Mouse (Mus musculus) bone marrow, adult 2 months (tissue): ENCODE results near the gene Snrpd3. TPM values are rescaled to one million over a fixed set of nuclear protein-coding genes. Genes with fewer than 3 reads are reported as not detected.

Source experiments
- H3K27ac ChIP-seq: fragments of 200-500 bp; 2 replicates; pipeline ENCODE4 v1.5.1; 2012; ENCODE audit warnings: low read depth, mild to moderate bottlenecking, control low read depth, inconsistent platforms, low read length; ENCODE audit not compliant: control insufficient read depth, poor library complexity, insufficient read depth
- H3K4me1 ChIP-seq: fragments of 200-500 bp; 2 replicates; pipeline ENCODE4 v1.6.1; 2011; ENCODE audit warnings: low read length; ENCODE audit not compliant: control insufficient read depth, insufficient read depth
- H3K4me3 ChIP-seq: fragments of 200-500 bp; replicated peaks from 2 replicates; pipeline ENCODE3; 2011; ENCODE audit warnings: mild to moderate bottlenecking, low read depth, low read length, control low read depth; ENCODE audit not compliant: control insufficient read depth
- CTCF ChIP-seq: fragments of 200-500 bp; IDR thresholded peaks from 2 replicates; pipeline ENCODE4 v1.5.1; 2011; ENCODE audit warnings: low read length, control low read depth; ENCODE audit not compliant: control insufficient read depth, insufficient read depth
- POLR2A ChIP-seq: fragments of 200-500 bp; IDR thresholded peaks from 2 replicates; pipeline ENCODE4 v1.6.1; 2011; ENCODE audit warnings: low read depth, mild to moderate bottlenecking, control low read depth, low read length, borderline replicate concordance; ENCODE audit not compliant: control insufficient read depth
- WGBS: fragments of 180-500 bp; shearing (Covaris S2); methylation state at CpG from one replicate; pipeline ENCODE4 v1.1.7; 2018; 5-methylcytosine and 5-hydroxymethylcytosine counted together
- polyA plus RNA-seq: library from polyadenylated mRNA; stranded (reverse); fragments of >200 nt; gene quantifications from 2 replicates; pipeline ENCODE4 v1.2.4, GENCODE M21; 2011; ENCODE audit warnings: low replicate concordance; ENCODE audit not compliant: missing spikeins, insufficient read depth, insufficient read length

Snrpd3 gene
- polyA plus RNA-seq, 1 experiment, result 156 TPM

DNA sequence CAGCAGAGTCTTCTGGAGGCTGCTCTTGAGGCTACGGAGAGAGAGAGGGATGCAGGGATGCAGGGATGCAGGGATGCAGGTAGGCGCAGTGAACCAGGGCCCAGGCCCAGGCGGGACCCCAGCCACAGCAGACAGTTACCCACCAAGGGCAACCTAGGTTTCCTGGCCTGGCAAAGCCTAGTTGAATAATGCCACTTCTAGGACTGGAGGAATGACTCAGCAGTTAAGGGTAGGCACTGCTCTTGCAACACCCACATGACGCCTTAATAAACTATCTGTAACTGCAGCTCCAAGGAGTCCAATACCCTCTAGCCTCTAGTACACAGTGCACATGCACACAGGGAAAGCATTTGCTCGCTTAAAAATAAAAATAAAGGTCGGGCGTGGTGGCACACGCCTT, 36.7 kb downstream of the Snrpd3 start:
- TF ChIP-seq POLR2A (no peak), CTCF (no peak)
- 51% methylated on average over 8 of the region's 8 CpGs for WGBS

DNA sequence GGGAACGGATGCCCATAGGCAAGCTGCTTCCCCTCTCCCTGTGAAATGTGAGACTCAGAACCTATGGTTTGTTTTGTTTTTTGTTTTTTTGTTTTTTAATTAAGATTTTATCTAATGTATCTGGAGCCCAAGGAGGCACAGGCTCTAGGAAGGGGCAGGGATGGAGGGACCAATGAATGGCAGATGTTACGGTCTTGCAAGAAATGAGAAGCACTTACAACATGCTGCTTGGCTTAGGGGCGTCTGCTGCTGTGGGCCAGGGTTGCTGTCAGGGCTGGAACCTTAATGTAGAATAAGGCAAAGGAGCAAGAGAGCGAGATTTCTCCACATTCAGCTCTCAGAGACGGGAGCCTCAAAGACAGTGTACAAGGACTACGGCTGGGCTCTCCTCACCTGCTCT, 38.2 kb downstream of the Snrpd3 start:
- H3K4me1 ChIP-seq, result no peaks in the 10 kb centered on the region; the same call in 1 of the 2 replicates
- 87% methylated on average over 6 of the region's 6 CpGs for WGBS
- H3K4me3 ChIP-seq, result no peak overlapping the region
- no peak for TF ChIP-seq POLR2A
- no peak overlapping the region for H3K27ac ChIP-seq

More for the DNA sequence above, 36.7 kb downstream of the Snrpd3 start:
- Histone ChIP-seq H3K27ac (no peak overlapping the region), H3K4me3 (no peak overlapping the region), H3K4me1 (no peaks in the 10 kb centered on the region; the same call in 1 of the 2 replicates)

GRCm38 (mm10) chr10:75556026-75556425, 38.7 kb downstream of the Snrpd3 start:
- Histone ChIP-seq H3K27ac (no peak overlapping the region), H3K4me1 (no peaks in the 10 kb centered on the region; the same call in 1 of the 2 replicates), H3K4me3 (no peak overlapping the region)
- TF ChIP-seq POLR2A, result no peak
- no peak for TF ChIP-seq CTCF
- WGBS, result 85% methylated on average over 9 of the region's 9 CpGs

- TF ChIP-seq POLR2A (no peak), CTCF (no peak)
- no peak overlapping the region for H3K4me3 ChIP-seq
- no peaks in the 10 kb centered on the region; the same call in 1 of the 2 replicates for H3K4me1 ChIP-seq
- no peak overlapping the region for H3K27ac ChIP-seq
- 57% methylated on average over 3 of the region's 3 CpGs for WGBS
Measured at GRCm38 (mm10) chr10:75558515-75558914, 41.2 kb downstream of the Snrpd3 start.

DNA sequence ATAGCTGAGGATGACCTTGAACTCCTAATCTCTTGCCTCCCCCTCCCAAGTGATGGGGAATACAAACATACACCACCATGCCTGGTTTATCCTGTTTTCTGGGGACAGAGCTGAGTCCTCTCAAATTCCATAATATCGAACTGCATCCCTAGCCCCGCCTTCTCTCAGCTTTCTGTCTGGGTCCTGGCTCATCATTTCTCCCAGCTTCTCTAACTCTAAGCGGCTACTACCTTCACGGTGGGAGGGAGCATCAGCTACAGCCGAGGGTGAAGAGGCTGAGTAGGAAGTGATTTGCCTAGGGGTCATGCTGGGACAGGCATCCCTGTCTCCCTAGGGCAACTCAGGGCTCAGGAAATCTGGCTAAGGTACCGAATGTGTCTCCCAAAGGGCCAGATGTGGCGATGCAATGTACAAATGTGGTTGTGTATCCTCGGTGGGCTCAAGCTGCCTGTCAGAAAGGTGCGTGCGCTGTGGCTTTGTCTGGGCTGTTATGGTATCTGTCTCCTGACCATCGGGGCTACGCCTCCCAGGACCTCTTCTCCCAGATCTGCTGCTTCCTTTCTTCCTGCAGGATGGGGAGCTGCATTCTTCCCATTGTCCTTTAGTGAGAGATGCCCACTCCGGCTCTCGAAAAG, 41.8 kb downstream of the Snrpd3 start:
- no peak for TF ChIP-seq CTCF
- no peak for TF ChIP-seq POLR2A
- Histone ChIP-seq H3K4me3 (no peak overlapping the region), H3K4me1 (peaks cover 2% of the 10 kb centered on the region; the same call in 1 of the 2 replicates), H3K27ac (no peak overlapping the region)
- 18% methylated on average over 14 of the region's 14 CpGs for WGBS

GRCm38 (mm10) chr10:75559676-75560548, 42.6 kb downstream of the Snrpd3 start, which contains the start of gene Lrrc75b:
Gene Lrrc75b, minus strand, starts transcription at chr10:75560330.
- Histone ChIP-seq H3K4me1 (peaks cover 3% of the 10 kb centered on the region; the same call in 1 of the 2 replicates), H3K4me3 (no peak within 1 kb of the TSS), H3K27ac (no peak within 1 kb of the TSS)
- 2% methylated on average over 75 of the region's 75 CpGs for WGBS
- TF ChIP-seq POLR2A, result peak; percentile 5; the same call in 1 of the 2 replicates
- TF ChIP-seq CTCF, result no peak

DNA sequence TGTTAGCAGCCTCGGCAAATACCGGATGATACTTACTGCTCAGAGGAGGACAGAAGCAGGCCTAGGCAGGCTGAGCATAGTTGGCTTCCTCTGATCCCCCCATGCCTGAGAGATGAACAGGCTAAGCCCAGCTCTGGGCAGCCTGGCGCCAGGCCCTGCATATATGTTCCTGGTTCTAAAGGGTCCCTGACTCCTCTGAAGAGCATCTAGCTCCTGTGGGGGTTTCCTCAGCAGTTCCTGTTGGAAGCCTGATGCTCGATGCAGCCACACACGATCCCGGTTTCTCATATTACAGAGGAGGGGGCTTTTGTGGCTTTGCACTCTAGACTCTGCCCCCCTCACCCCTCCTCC, 43.2 kb downstream of the Snrpd3 start:
- TF ChIP-seq POLR2A (no peak), CTCF (no peak)
- WGBS, result 30% methylated on average over 6 of the region's 6 CpGs
- Histone ChIP-seq H3K27ac (no peak overlapping the region), H3K4me3 (no peak overlapping the region), H3K4me1 (peaks cover 3% of the 10 kb centered on the region; the same call in 1 of the 2 replicates)

DNA sequence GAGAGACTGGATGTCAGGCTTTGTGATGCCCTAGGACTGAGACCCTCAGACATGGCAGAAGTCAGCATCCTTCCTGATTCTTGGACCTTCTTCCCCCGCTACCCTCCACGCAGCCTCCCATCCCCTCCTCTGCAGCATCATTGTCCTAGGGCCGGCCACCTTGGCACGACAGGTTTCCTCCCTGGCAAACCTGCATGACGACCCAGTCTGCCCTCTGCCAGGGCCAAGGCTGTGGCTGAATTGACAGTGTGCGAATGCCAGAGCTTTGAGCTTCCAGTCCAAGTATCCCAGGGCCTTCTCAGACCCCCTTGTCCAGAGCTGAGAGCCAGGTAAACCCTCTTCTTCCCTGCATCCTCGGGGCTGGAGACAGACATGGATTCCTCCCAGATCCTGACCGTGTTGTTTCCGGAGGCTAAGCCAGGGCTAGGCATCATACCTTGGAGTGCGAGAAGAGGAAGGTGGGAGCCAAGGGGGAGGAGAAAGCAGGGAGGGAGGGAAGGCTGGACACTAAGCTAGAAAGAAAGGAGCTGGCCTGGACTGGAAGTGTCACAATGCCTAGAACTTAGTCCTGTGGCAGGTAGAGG, 43.8 kb downstream of the Snrpd3 start, which contains the start of gene Ggt1:
Gene Ggt1, plus strand, starts transcription at position 534 of the 584 bp plus-strand sequence.
- H3K4me3 ChIP-seq, result no peak within 1 kb of the TSS
- TF ChIP-seq POLR2A (no peak), CTCF (no peak)
- 76% methylated on average over 10 of the region's 10 CpGs for WGBS
- H3K27ac ChIP-seq, result no peak within 1 kb of the TSS
- H3K4me1 ChIP-seq, result peaks cover 3% of the 10 kb centered on the region; the same call in 1 of the 2 replicates
